Mouse (Mus musculus) cortical plate, adult 2 months (tissue): ENCODE data around the gene Rtp4.

Experiments
- CTCF ChIP-seq: fragments of 200-500 bp; IDR thresholded peaks from 2 replicates; pipeline ENCODE4 v1.5.1; 2011; ENCODE audit warnings: mild to moderate bottlenecking, control low read depth, low read length; ENCODE audit not compliant: insufficient read depth; ENCODE audit errors: extremely low read depth
- POLR2A ChIP-seq: fragments of 200-500 bp; IDR thresholded peaks from 2 replicates; pipeline ENCODE4 v1.6.1; 2011; ENCODE audit warnings: mild to moderate bottlenecking, low read length, control low read depth; ENCODE audit not compliant: insufficient read depth; ENCODE audit errors: extremely low read depth

DNA sequence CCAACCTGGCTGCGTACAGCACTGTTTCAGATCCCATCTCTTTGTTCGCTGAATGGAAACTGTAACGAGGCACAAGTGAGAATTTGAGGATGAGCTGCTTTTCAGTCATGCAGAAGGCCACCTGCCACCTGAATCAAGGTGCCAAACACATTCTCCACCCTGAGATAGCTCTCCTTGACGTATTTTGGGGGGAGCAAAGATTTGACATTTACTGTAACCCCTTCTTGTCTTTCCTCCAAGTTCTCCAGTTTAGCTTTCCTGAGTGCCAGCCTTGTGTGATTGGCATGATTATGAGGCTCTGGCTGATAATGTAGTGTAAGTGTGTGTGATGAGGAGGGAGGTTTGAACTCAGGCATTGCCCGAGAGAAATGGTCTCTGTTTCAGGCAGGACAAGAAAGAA lies 2.0 kb downstream of the Rtp4 start:
- TF ChIP-seq CTCF (no peak), POLR2A (no peak)
